Mouse (Mus musculus) midbrain, postnatal 0 days (tissue): ENCODE measurements around the gene Tecpr1. TPM values are rescaled to one million over a fixed set of nuclear protein-coding genes. Genes with fewer than 3 reads are reported as not detected.

Experiments used
- ATAC-seq: fragments of 200-750 bp; cut with Nextera tagmentation; 2 replicates; pipeline ENCODE4 v1.8.0; 2017; ENCODE audit warnings: moderate number of reproducible peaks, mild to moderate bottlenecking, moderate TSS enrichment, moderate library complexity; ENCODE audit not compliant: low FRiP score
- DNase-seq: peaks from one replicate; pipeline ENCODE4 v3.0.0-alpha.2; 2015; ENCODE audit warnings: low spot score
- H3K27ac ChIP-seq: fragments of 300-500 bp; sonication (generic); 2 replicates; pipeline ENCODE4 v1.5.1; 2014; ENCODE audit warnings: low read depth, mild to moderate bottlenecking, low read length, mixed read lengths
- H3K27me3 ChIP-seq: fragments of 300-500 bp; sonication (generic); 2 replicates; pipeline ENCODE4 v1.6.1; 2014; ENCODE audit warnings: low read length, control low read depth, mixed read lengths; ENCODE audit not compliant: insufficient read depth
- H3K36me3 ChIP-seq: fragments of 300-500 bp; sonication (generic); 2 replicates; pipeline ENCODE4 v1.6.1; 2014; ENCODE audit warnings: low read length, control low read depth, mixed read lengths; ENCODE audit not compliant: insufficient read depth
- H3K4me1 ChIP-seq: fragments of 300-500 bp; sonication (generic); 2 replicates; pipeline ENCODE4 v1.6.1; 2014; ENCODE audit warnings: mild to moderate bottlenecking, control low read depth, antibody characterized with exemption, low read length, mixed read lengths; ENCODE audit not compliant: insufficient read depth
- H3K4me2 ChIP-seq: fragments of 300-500 bp; sonication (generic); 2 replicates; pipeline ENCODE4 v1.6.1; 2014; ENCODE audit warnings: low read depth, mild to moderate bottlenecking, low read length, mixed read lengths; ENCODE audit not compliant: poor library complexity, severe bottlenecking
- H3K4me3 ChIP-seq: fragments of 300-500 bp; sonication (generic); 2 replicates; pipeline ENCODE4 v1.5.1; 2014; ENCODE audit warnings: low read depth, mild to moderate bottlenecking, low read length, moderate library complexity
- H3K9ac ChIP-seq: fragments of 300-500 bp; sonication (generic); replicated peaks from 2 replicates; pipeline ENCODE4 v1.6.1; 2014; ENCODE audit warnings: mild to moderate bottlenecking, low read length, moderate library complexity, mixed read lengths; ENCODE audit not compliant: poor library complexity, severe bottlenecking
- H3K9me3 ChIP-seq: fragments of 300-500 bp; sonication (generic); 2 replicates; pipeline ENCODE4 v1.6.1; 2016; ENCODE audit warnings: low read length, control low read depth
- CTCF ChIP-seq: IDR thresholded peaks from 2 replicates; pipeline ENCODE4 v1.5.1; 2016; ENCODE audit warnings: antibody characterized with exemption, mild to moderate bottlenecking
- WGBS: fragments of 180-500 bp; shearing (Covaris S2); extraction: QIAGEN DNeasy Blood & Tissue Kit; methylation state at CpG from one replicate; pipeline ENCODE4 v1.1.7; 2014; 5-methylcytosine and 5-hydroxymethylcytosine counted together
- polyA plus RNA-seq: library from polyadenylated mRNA; unstranded; fragments of >200 nt; fragmentation: Nextera tagmentation; extraction: Ambion mirVana; gene quantifications from 2 replicates; pipeline ENCODE4 v1.2.1, GENCODE M21; 2015
- total RNA-seq: library from RNA; depleted of rRNA; stranded (reverse); fragments of >200 nt; gene quantifications from 2 replicates; pipeline ENCODE4 v1.2.3, GENCODE M21; 2014

Tecpr1 gene
- total and polyA plus RNA-seq, 2 experiments from 2014 or later, result 37.3 to 65.4 TPM

DNA sequence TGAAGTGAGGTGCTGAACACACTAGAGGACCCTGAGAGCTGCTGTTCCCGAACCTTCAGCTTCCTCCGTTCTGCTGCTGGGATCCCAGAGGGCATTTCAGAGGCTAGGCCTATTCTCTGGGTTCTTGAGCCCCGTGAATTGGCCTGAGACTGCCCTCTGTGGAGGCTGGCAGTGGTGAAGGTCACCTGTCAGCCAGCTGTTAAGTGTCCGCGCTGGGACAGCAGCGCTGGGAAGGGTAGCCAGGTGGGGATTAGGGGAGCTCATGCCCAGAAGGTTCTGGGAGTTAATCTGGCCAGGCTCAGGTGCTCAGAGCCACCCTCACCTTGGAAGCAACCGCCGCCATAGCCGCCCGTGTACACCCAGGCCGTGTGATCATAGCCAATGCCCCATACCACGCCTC is 19.1 kb downstream of the Tecpr1 start:
- WGBS, result 87% methylated on average over 12 of the region's 12 CpGs
- no peak overlapping the region for H3K4me2 ChIP-seq
- peaks cover 54% of the 10 kb centered on the region for H3K36me3 ChIP-seq
- no peak for ATAC-seq
- H3K9ac ChIP-seq, result no peak overlapping the region
- no peaks in the 10 kb centered on the region for H3K27me3 ChIP-seq
- H3K9me3 ChIP-seq, result no peaks in the 10 kb centered on the region
- H3K27ac ChIP-seq, result no peak overlapping the region
- H3K4me1 ChIP-seq, result no peaks in the 10 kb centered on the region
- no peak for TF ChIP-seq CTCF
- no peak overlapping the region for H3K4me3 ChIP-seq
- DNase-seq, result no peak

GRCm38 (mm10) chr5:144203398-144203959 is 19.9 kb downstream of the Tecpr1 start:
- H3K4me1 ChIP-seq, result no peaks in the 10 kb centered on the region
- H3K36me3 ChIP-seq, result peaks cover 55% of the 10 kb centered on the region
- no peak overlapping the region for H3K4me2 ChIP-seq
- H3K9me3 ChIP-seq, result no peaks in the 10 kb centered on the region
- H3K4me3 ChIP-seq, result no peak overlapping the region
- no peak overlapping the region for H3K9ac ChIP-seq
- ATAC-seq (no peak), DNase-seq (no peak)
- H3K27me3 ChIP-seq, result no peaks in the 10 kb centered on the region
- H3K27ac ChIP-seq, result no peak overlapping the region
- TF ChIP-seq CTCF, result no peak
- 87% methylated on average over 10 of the region's 10 CpGs for WGBS

- TF ChIP-seq CTCF, result peak; percentile 50
- Histone ChIP-seq H3K9ac (no peak overlapping the region), H3K4me1 (no peaks in the 10 kb centered on the region), H3K27me3 (no peaks in the 10 kb centered on the region), H3K4me2 (no peak overlapping the region), H3K36me3 (peaks cover 56% of the 10 kb centered on the region), H3K9me3 (no peaks in the 10 kb centered on the region), H3K4me3 (no peak overlapping the region), H3K27ac (no peak overlapping the region)
- ATAC-seq (no peak), DNase-seq (no peak)
- 95% methylated on average over 6 of the region's 6 CpGs for WGBS
These were observed 21.0 kb downstream of the Tecpr1 start for GRCm38 (mm10) chr5:144202430-144202829.

- Histone ChIP-seq H3K4me1 (no peaks in the 10 kb centered on the region), H3K36me3 (peaks cover 43% of the 10 kb centered on the region), H3K4me3 (no peak overlapping the region), H3K4me2 (no peak overlapping the region), H3K9me3 (no peaks in the 10 kb centered on the region), H3K27me3 (no peaks in the 10 kb centered on the region), H3K9ac (no peak overlapping the region), H3K27ac (no peak overlapping the region)
- ATAC-seq (no peak), DNase-seq (no peak)
- WGBS, result 71% methylated on average over 11 of the region's 11 CpGs
- no peak for TF ChIP-seq CTCF
These were observed 22.8 kb downstream of the Tecpr1 start for GRCm38 (mm10) chr5:144200616-144201015.

GRCm38 (mm10) chr5:144195567-144195966 is 27.8 kb downstream of the Tecpr1 start:
- H3K4me3 ChIP-seq, result no peak overlapping the region
- no peak overlapping the region for H3K27ac ChIP-seq
- H3K4me1 ChIP-seq, result no peaks in the 10 kb centered on the region
- ATAC-seq, result no peak
- H3K36me3 ChIP-seq, result peaks cover 23% of the 10 kb centered on the region
- 89% methylated on average over 8 of the region's 8 CpGs for WGBS
- no peak overlapping the region for H3K4me2 ChIP-seq
- no peaks in the 10 kb centered on the region for H3K9me3 ChIP-seq
- H3K27me3 ChIP-seq, result no peaks in the 10 kb centered on the region
- H3K9ac ChIP-seq, result no peak overlapping the region
- no peak for DNase-seq
- TF ChIP-seq CTCF, result no peak

- no peak for TF ChIP-seq CTCF
- H3K4me2 ChIP-seq, result no peak overlapping the region
- 81% methylated on average over 7 of the region's 7 CpGs for WGBS
These were observed 29.0 kb downstream of the Tecpr1 start for GRCm38 (mm10) chr5:144194416-144194815.

More at GRCm38 (mm10) chr5:144194416-144194815, 29.0 kb downstream of the Tecpr1 start:
- H3K27me3 ChIP-seq, result no peaks in the 10 kb centered on the region
- H3K27ac ChIP-seq, result no peak overlapping the region
- H3K36me3 ChIP-seq, result peaks cover 14% of the 10 kb centered on the region
- H3K9ac ChIP-seq, result no peak overlapping the region
- no peaks in the 10 kb centered on the region for H3K9me3 ChIP-seq
- H3K4me3 ChIP-seq, result no peak overlapping the region
- DNase-seq, result no peak
- no peaks in the 10 kb centered on the region for H3K4me1 ChIP-seq
- ATAC-seq, result no peak
